8 mouse cellular contexts compared by ENCODE assay signal in the genomic region with DNA sequence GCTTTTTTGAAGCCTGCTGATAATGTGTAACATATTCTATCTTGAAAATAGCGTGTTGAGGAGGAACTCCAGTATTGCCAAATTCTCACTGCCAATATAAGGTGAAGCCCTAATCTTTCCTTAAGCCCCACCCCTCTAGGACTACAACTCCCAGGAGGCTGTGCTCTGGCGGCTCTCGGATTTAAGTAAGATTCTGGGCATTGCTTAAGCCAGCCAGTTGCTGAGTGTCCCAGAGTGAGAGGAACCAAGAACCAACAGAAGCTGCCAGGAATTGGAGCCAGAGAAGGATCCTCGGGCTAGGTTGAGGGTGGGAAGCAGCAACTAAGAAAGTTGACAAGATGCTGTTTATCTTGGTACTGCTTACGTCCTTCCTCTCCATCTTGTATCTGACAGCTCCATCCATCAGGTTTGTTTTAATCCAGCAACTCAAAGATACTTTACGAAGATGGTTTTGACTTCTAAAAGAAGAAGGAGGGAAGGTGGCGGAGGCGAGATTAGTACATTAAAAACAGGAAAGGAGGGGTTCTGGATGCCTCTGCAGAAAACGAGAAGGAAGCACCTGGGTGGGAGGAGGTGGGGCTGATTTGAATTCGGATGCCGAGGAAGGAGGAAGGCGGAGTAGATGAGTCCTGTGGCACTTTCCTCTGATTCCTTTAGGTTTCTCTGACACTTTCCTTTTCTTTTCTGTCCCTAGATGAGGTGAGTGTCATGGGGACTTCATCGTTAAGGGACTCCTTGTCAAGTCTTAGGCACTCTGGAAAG. TPM values are rescaled to one million over a fixed set of nuclear protein-coding genes. Genes with fewer than 3 reads are reported as not detected.
DNase-seq lines count a peak whose midpoint lies in the region; ATAC-seq lines count a peak whose summit lies in the region.

Gene Rdh12 (plus strand): TSS at position 212 of the 762 bp plus-strand sequence.

- no peak within 1 kb of the TSS for H3K27ac ChIP-seq in liver, embryonic 12.5 days
- H3K27ac ChIP-seq in stomach, embryonic 14.5 days (ENCODE audit: low read length): 0 out of 2 replicates have a peak within 1 kb of the TSS, but pooled peaks have one; percentile 22

- ATAC-seq in frontal cortex, adult (ENCODE audit: low TSS enrichment): peak; percentile 100
- peak; percentile 98 for ATAC-seq in inflammation-experienced regulatory T-cells, adult 6 months
- ATAC-seq in liver, embryonic 12.5 days: no peak
- ATAC-seq in monocyte, adult 5-6 weeks (replicated peaks; ENCODE audit: insufficient number of reproducible peaks, low FRiP score, low TSS enrichment, poor library complexity, severe bottlenecking): peak; percentile 78
- peak; percentile 72; the same call in 1 of the 2 replicates for ATAC-seq in stomach, embryonic 14.5 days (ENCODE audit: insufficient number of reproducible peaks, insufficient read depth, low FRiP score, low read depth)

- WGBS in liver, embryonic 12.5 days (ENCODE audit: insufficient replicate concordance): 3% methylated on average over 13 of the region's 13 CpGs
- 4% methylated on average over 13 of the region's 13 CpGs for WGBS in stomach, embryonic 14.5 days

- peak within 1 kb of the TSS; percentile 56 for H3K4me2 ChIP-seq in liver, embryonic 12.5 days
- peak within 1 kb of the TSS; percentile 40 for H3K4me2 ChIP-seq in stomach, embryonic 14.5 days (replicated peaks; ENCODE audit: low read depth, low read length)

- no peaks in the 10 kb centered on the region for H3K9me3 ChIP-seq in liver, embryonic 12.5 days (replicated peaks)
- no peaks in the 10 kb centered on the region for H3K9me3 ChIP-seq in stomach, embryonic 14.5 days (ENCODE audit: control insufficient read depth, low read depth, low read length)

- H3K9ac ChIP-seq in liver, embryonic 12.5 days: no peak within 1 kb of the TSS
- no peak within 1 kb of the TSS for H3K9ac ChIP-seq in stomach, embryonic 14.5 days (replicated peaks; ENCODE audit: low read depth, low read length)

- peak; percentile 8 for DNase-seq in ovary, postnatal 36 days (ENCODE audit: low spot score)
- DNase-seq in ovary, adult 18-20 months (ENCODE audit: low spot score): no peak
- DNase-seq in cerebellum, adult 9-10 months: peak; percentile 62

- H3K4me3 ChIP-seq in liver, embryonic 12.5 days: peak within 1 kb of the TSS; percentile 34
- peak within 1 kb of the TSS; percentile 33 for H3K4me3 ChIP-seq in stomach, embryonic 14.5 days (ENCODE audit: low read depth, low read length)

- no peaks in the 10 kb centered on the region for H3K36me3 ChIP-seq in liver, embryonic 12.5 days
- H3K36me3 ChIP-seq in stomach, embryonic 14.5 days (ENCODE audit: control insufficient read depth, insufficient read depth, low read length): no peaks in the 10 kb centered on the region

- no peaks in the 10 kb centered on the region; the same call in 1 of the 2 replicates for H3K4me1 ChIP-seq in liver, embryonic 12.5 days
- H3K4me1 ChIP-seq in stomach, embryonic 14.5 days (ENCODE audit: control insufficient read depth, insufficient read depth, low read length): no peaks in the 10 kb centered on the region

- 0 out of 2 replicates have a peak, but pooled peaks cover 8% of the 10 kb centered on the region for H3K27me3 ChIP-seq in liver, embryonic 12.5 days (replicated peaks)
- no peaks in the 10 kb centered on the region for H3K27me3 ChIP-seq in stomach, embryonic 14.5 days (ENCODE audit: control insufficient read depth, insufficient read depth, low read length)

RNA-seq across cellular contexts. Expression of gene Rdh12, which starts in this region (rescaled TPM):
- 10 to 100 TPM; 12.7 to 13.8 (median 13.2) TPM for polyA plus RNA-seq in inflammation-experienced regulatory T-cells, adult 6 months (2017; shearing (Covaris generic))
- 0.23 and 0.41 TPM in 2 replicates for polyA plus RNA-seq in liver, embryonic 12.5 days (2016; fragmentation: Nextera tagmentation; extraction: Ambion mirVana)
- total RNA-seq in monocyte, adult 5-6 weeks (2017): 5.2 to 7.9 TPM (median 5.2 TPM) in 3 replicates
- 5.0 and 5.6 TPM in 2 replicates for polyA plus RNA-seq in stomach, embryonic 14.5 days (2014; fragmentation: Nextera tagmentation; extraction: Ambion mirVana)
